Mouse (Mus musculus) left cerebral cortex, adult 2 months (tissue): ENCODE results near the gene Eif6. TPM values are rescaled to one million over a fixed set of nuclear protein-coding genes. Genes with fewer than 3 reads are reported as not detected.
A peak's percentile ranks its signal among the peaks of the same experiment; 100 is the strongest.
"Not testable (repeated sequence)": the region's sequence is repeated elsewhere in the genome, so short reads cannot be mapped to it uniquely, and the experiment has no call there.

ENCODE experiments used
- DNase-seq, 2 experiments: peaks; one replicate each; pipeline ENCODE4 v3.0.0; 2021 to 2022; ENCODE audit warnings: low spot score in 2 of 2, mixed read lengths in 1 of 2; ENCODE audit errors: extremely low spot score in 1 of 2
- H3K27ac ChIP-seq: fragments of 200-600 bp; 2 replicates; pipeline ENCODE4 v1.8.1; 2022
- H3K4me3 ChIP-seq: fragments of 200-600 bp; 2 replicates; pipeline ENCODE4 v1.8.1; 2022
- CTCF ChIP-seq: fragments of 200-600 bp; IDR thresholded peaks from 2 replicates; pipeline ENCODE4 v1.8.1; 2022; ENCODE audit warnings: antibody characterized with exemption, mild to moderate bottlenecking, moderate library complexity
- intact Hi-C: fragments of 180-260 bp; cut with DNase I; formaldehyde crosslinking; loops from one replicate; pipeline ENCODE4 v1.15.1; 2025
- total RNA-seq, 2 experiments: library from RNA; stranded (reverse); gene quantifications; 2 replicates each; pipeline ENCODE4 v1.2.3; 2021

Eif6 gene
- total RNA-seq, 2 experiments from 2014 or later, result 67.0 to 71.0 TPM

GRCm38 (mm10) chr2:155849464-155849863 is 22.7 kb upstream of the Eif6 start:
- TF ChIP-seq CTCF, result no peak
- H3K27ac ChIP-seq, result no peak overlapping the region
- intact Hi-C loops, result no loop called here
- no peak for DNase-seq
- H3K4me3 ChIP-seq, result no peak overlapping the region

GRCm38 (mm10) chr2:155848291-155848690 is 21.6 kb upstream of the Eif6 start:
- TF ChIP-seq CTCF, result peak; percentile 82
- no peak overlapping the region for H3K4me3 ChIP-seq
- no peak overlapping the region for H3K27ac ChIP-seq
- DNase-seq, result peak; percentile 71 to 84
- intact Hi-C loops, result loop anchor here (1.0 kb wide), 1 partner anchor 98 kb away; no protein-coding TSS in a partner anchor

GRCm38 (mm10) chr2:155846930-155847329 is 20.2 kb upstream of the Eif6 start:
- DNase-seq, result no peak
- Histone ChIP-seq H3K27ac (no peak overlapping the region), H3K4me3 (no peak overlapping the region)
- intact Hi-C loops, result no loop called here
- TF ChIP-seq CTCF, result no peak

GRCm38 (mm10) chr2:155838961-155839360 is 12.2 kb upstream of the Eif6 start:
- DNase-seq, result no peak
- H3K27ac ChIP-seq, result no peak overlapping the region
- no peak for TF ChIP-seq CTCF
- no peak overlapping the region for H3K4me3 ChIP-seq
- intact Hi-C loops, result no loop called here

GRCm38 (mm10) chr2:155837961-155838360 is 11.2 kb upstream of the Eif6 start:
- no peak for TF ChIP-seq CTCF
- intact Hi-C loops, result no loop called here
- Histone ChIP-seq H3K4me3 (no peak overlapping the region), H3K27ac (no peak overlapping the region)
- DNase-seq, result no peak

- no peak for TF ChIP-seq CTCF
- Histone ChIP-seq H3K27ac (no peak within 1 kb of the TSS), H3K4me3 (no peak within 1 kb of the TSS)
- intact Hi-C loops, result no loop called here
- DNase-seq, result no peak
Observed at GRCm38 (mm10) chr2:155834732-155835131, 8.0 kb upstream of the Eif6 start, which contains the start of gene Fam83c. Gene Fam83c, minus strand, starts transcription at chr2:155834854.

- H3K27ac ChIP-seq, intact Hi-C loops, H3K4me3 ChIP-seq, DNase-seq: not testable (repeated sequence)
- TF ChIP-seq CTCF, result peak; percentile 38
Observed at GRCm38 (mm10) chr2:155832087-155832486, 5.4 kb upstream of the Eif6 start.

GRCm38 (mm10) chr2:155831302-155831701 is 4.6 kb upstream of the Eif6 start:
- H3K27ac ChIP-seq, result no peak overlapping the region
- DNase-seq, result no peak
- H3K4me3 ChIP-seq, result no peak overlapping the region
- TF ChIP-seq CTCF, result no peak; the same call in none of the 2 replicates
- intact Hi-C loops, result no loop called here

- intact Hi-C loops, result no loop called here
- no peak overlapping the region for H3K27ac ChIP-seq
Observed at GRCm38 (mm10) chr2:155830841-155831240, 4.1 kb upstream of the Eif6 start.

GRCm38 (mm10) chr2:155825904-155826629 is 658 bp downstream of the Eif6 start:
- Histone ChIP-seq H3K4me3 (peak overlapping the region; percentile 63), H3K27ac (peak overlapping the region; percentile 77)
- intact Hi-C loops, result no loop called here
- TF ChIP-seq CTCF, result no peak
- no peak for DNase-seq

More at GRCm38 (mm10) chr2:155830841-155831240, 4.1 kb upstream of the Eif6 start:
- no peak for TF ChIP-seq CTCF
- DNase-seq, result no peak
- H3K4me3 ChIP-seq, result no peak overlapping the region

GRCm38 (mm10) chr2:155823722-155824121 is 3.0 kb downstream of the Eif6 start:
- TF ChIP-seq CTCF, result no peak
- no peak overlapping the region for H3K4me3 ChIP-seq
- H3K27ac ChIP-seq, result no peak overlapping the region
- intact Hi-C loops, result no loop called here
- DNase-seq, result no peak

GRCm38 (mm10) chr2:155820779-155821178 is 5.9 kb downstream of the Eif6 start:
- intact Hi-C loops, result no loop called here

More at GRCm38 (mm10) chr2:155820779-155821178, 5.9 kb downstream of the Eif6 start:
- Histone ChIP-seq H3K27ac (no peak overlapping the region), H3K4me3 (no peak overlapping the region)
- no peak for DNase-seq
- TF ChIP-seq CTCF, result no peak
